Mouse (Mus musculus) midbrain, embryonic 14.5 days (tissue): ENCODE data around the gene Rab6b. TPM values are rescaled to one million over a fixed set of nuclear protein-coding genes. Genes with fewer than 3 reads are reported as not detected.
A peak's percentile ranks its signal among the peaks of the same experiment; 100 is the strongest.

ENCODE experiments used
- ATAC-seq: fragments of 200-750 bp; cut with Nextera tagmentation; 2 replicates; pipeline ENCODE4 v1.8.0; 2017; ENCODE audit warnings: moderate number of reproducible peaks, moderate library complexity; ENCODE audit not compliant: low FRiP score, low TSS enrichment
- DNase-seq: peaks from one replicate; pipeline ENCODE4 v3.0.0-alpha.2; 2015
- H3K27ac ChIP-seq: fragments of 300-500 bp; sonication (generic); replicated peaks from 2 replicates; pipeline ENCODE4 v1.5.1; 2014; ENCODE audit warnings: mild to moderate bottlenecking, low read depth, low read length, moderate library complexity
- H3K27me3 ChIP-seq: fragments of 300-500 bp; sonication (generic); 2 replicates; pipeline ENCODE4 v1.6.1; 2014; ENCODE audit warnings: low read length, control low read depth, mixed read lengths; ENCODE audit not compliant: control insufficient read depth, insufficient read depth
- H3K36me3 ChIP-seq: fragments of 300-500 bp; sonication (generic); 2 replicates; pipeline ENCODE4 v1.6.1; 2014; ENCODE audit warnings: low read length, control low read depth; ENCODE audit not compliant: control insufficient read depth, insufficient read depth
- H3K4me1 ChIP-seq: fragments of 300-500 bp; sonication (generic); 2 replicates; pipeline ENCODE4 v1.6.1; 2014; ENCODE audit warnings: mild to moderate bottlenecking, antibody characterized with exemption, low read length, control low read depth; ENCODE audit not compliant: control insufficient read depth, insufficient read depth
- H3K4me2 ChIP-seq: fragments of 300-500 bp; sonication (generic); 2 replicates; pipeline ENCODE4 v1.6.1; 2014; ENCODE audit warnings: mild to moderate bottlenecking, low read length, moderate library complexity
- H3K4me3 ChIP-seq: fragments of 300-500 bp; sonication (generic); replicated peaks from 2 replicates; pipeline ENCODE4 v1.5.1; 2014; ENCODE audit warnings: low read depth, low read length
- H3K9ac ChIP-seq: fragments of 300-500 bp; sonication (generic); replicated peaks from 2 replicates; pipeline ENCODE4 v1.6.1; 2014; ENCODE audit warnings: mild to moderate bottlenecking, low read length, moderate library complexity
- H3K9me3 ChIP-seq: fragments of 300-500 bp; sonication (generic); 2 replicates; pipeline ENCODE4 v1.6.1; 2016; ENCODE audit warnings: low read length, control low read depth, mixed read lengths; ENCODE audit not compliant: control insufficient read depth
- WGBS: fragments of 180-500 bp; shearing (Covaris S2); extraction: QIAGEN DNeasy Blood & Tissue Kit; methylation state at CpG from one replicate; pipeline ENCODE4 v1.1.7; 2014; 5-methylcytosine and 5-hydroxymethylcytosine counted together
- polyA plus RNA-seq: library from polyadenylated mRNA; unstranded; fragments of >200 nt; fragmentation: Nextera tagmentation; extraction: Ambion mirVana; gene quantifications from 2 replicates; pipeline ENCODE4 v1.2.1, GENCODE M21; 2014

Gene Rab6b
- polyA plus RNA-seq, 1 experiment from 2014 or later, result 64.2 TPM

GRCm38 (mm10) chr9:103076836-103077531, 34.6 kb upstream of the Rab6b start:
- H3K27me3 ChIP-seq, result no peaks in the 10 kb centered on the region
- 73% methylated on average over 21 of the region's 21 CpGs for WGBS
- no peak overlapping the region for H3K27ac ChIP-seq
- no peaks in the 10 kb centered on the region for H3K9me3 ChIP-seq
- no peak overlapping the region for H3K9ac ChIP-seq
- H3K4me1 ChIP-seq, result no peaks in the 10 kb centered on the region
- ATAC-seq, result no peak
- no peaks in the 10 kb centered on the region for H3K36me3 ChIP-seq
- no peak overlapping the region for H3K4me3 ChIP-seq
- H3K4me2 ChIP-seq, result no peak overlapping the region
- DNase-seq, result peak; percentile 26

DNA sequence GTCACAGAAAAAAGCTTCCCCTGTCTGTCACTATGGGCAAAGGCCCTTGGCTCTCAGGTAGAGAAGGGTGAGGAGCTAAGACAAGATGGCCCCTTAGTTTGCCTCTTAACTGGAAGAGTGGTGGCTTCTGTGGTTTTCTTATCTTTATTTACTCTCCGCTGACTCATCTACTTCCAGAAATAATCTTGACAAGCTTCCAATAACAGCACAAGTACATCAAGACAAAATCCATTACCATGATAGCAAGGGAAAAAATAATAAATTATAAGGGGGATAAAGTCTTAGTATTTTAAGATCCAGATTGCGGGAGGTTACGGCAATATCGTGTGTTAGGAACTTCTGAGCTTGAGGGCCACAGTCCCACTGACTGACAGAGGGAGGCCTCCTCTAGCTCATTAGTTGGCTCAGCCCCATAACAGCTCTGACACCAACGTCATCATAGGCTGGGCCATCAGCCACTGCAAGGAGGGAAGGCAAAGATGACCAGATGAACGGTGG, 33.3 kb upstream of the Rab6b start:
- ATAC-seq (no peak), DNase-seq (no peak)
- H3K27me3 ChIP-seq, result no peaks in the 10 kb centered on the region
- H3K36me3 ChIP-seq, result no peaks in the 10 kb centered on the region
- H3K9me3 ChIP-seq, result no peaks in the 10 kb centered on the region
- H3K4me1 ChIP-seq, result no peaks in the 10 kb centered on the region
- H3K9ac ChIP-seq, result no peak overlapping the region
- no peak overlapping the region for H3K4me2 ChIP-seq
- WGBS, result 92% methylated on average over 6 of the region's 6 CpGs
- H3K4me3 ChIP-seq, result no peak overlapping the region
- no peak overlapping the region for H3K27ac ChIP-seq

- H3K36me3 ChIP-seq, result no peaks in the 10 kb centered on the region
- ATAC-seq, result no peak
- 97% methylated on average over 3 of the region's 3 CpGs for WGBS
Observed at GRCm38 (mm10) chr9:103080211-103080610, 31.4 kb upstream of the Rab6b start.

DNA sequence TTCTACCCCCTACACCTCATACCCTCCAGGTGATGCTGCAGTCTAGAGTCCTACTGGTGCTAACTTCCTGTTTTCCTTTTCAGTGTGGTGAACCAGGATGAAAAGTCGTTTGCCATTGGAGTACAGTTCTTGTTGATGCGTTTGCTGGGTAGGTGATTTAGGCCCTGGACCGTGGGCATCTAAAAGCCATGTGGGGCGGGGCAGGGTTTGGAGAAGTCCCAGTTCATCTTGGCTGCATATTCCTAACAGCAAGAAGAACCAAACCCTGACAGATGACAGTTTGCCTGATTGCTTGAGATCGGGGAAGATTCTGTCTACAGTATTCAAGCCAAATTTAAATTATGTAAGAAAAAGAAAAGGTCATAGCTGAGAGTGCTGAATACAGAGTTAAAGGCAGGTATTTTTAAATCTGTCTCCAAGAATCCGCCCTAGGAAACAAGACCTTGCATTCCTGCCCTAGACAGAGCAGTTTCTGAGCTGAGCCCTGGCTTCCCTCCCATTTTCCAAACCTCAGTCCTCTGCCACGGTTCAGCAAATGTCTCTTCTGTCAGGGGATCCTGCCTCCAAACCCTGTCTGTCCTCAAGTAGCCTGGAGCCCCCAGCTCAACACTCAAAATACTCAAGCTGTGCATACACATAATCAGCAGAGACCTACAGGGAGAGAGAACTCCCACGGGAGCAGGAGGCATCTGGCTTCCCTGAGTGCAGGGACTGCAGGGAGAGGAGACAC, 29.2 kb upstream of the Rab6b start:
- Histone ChIP-seq H3K4me2 (no peak overlapping the region), H3K27me3 (no peaks in the 10 kb centered on the region), H3K9ac (no peak overlapping the region), H3K4me1 (no peaks in the 10 kb centered on the region), H3K36me3 (no peaks in the 10 kb centered on the region), H3K9me3 (no peaks in the 10 kb centered on the region), H3K4me3 (no peak overlapping the region), H3K27ac (no peak overlapping the region)
- ATAC-seq (no peak), DNase-seq (no peak)
- 77% methylated on average over 8 of the region's 8 CpGs for WGBS

More at GRCm38 (mm10) chr9:103080211-103080610, 31.4 kb upstream of the Rab6b start:
- Histone ChIP-seq H3K27ac (no peak overlapping the region), H3K4me2 (no peak overlapping the region), H3K4me3 (no peak overlapping the region), H3K4me1 (no peaks in the 10 kb centered on the region), H3K9me3 (no peaks in the 10 kb centered on the region), H3K27me3 (no peaks in the 10 kb centered on the region), H3K9ac (no peak overlapping the region)
- no peak for DNase-seq

- H3K9me3 ChIP-seq, result no peaks in the 10 kb centered on the region
- no peak overlapping the region for H3K27ac ChIP-seq
- no peaks in the 10 kb centered on the region for H3K4me1 ChIP-seq
- H3K36me3 ChIP-seq, result no peaks in the 10 kb centered on the region
- no peak for DNase-seq
- no peak for ATAC-seq
- 62% methylated on average over 3 of the region's 3 CpGs for WGBS
- no peaks in the 10 kb centered on the region for H3K27me3 ChIP-seq
- no peak overlapping the region for H3K4me3 ChIP-seq
- H3K4me2 ChIP-seq, result no peak overlapping the region
- no peak overlapping the region for H3K9ac ChIP-seq
Observed at GRCm38 (mm10) chr9:103083405-103083804, 28.2 kb upstream of the Rab6b start.

GRCm38 (mm10) chr9:103086736-103087135, 24.9 kb upstream of the Rab6b start:
- Histone ChIP-seq H3K27ac (no peak overlapping the region), H3K4me1 (no peaks in the 10 kb centered on the region), H3K9me3 (no peaks in the 10 kb centered on the region), H3K4me3 (no peak overlapping the region), H3K9ac (no peak overlapping the region), H3K36me3 (no peaks in the 10 kb centered on the region), H3K27me3 (no peaks in the 10 kb centered on the region), H3K4me2 (no peak overlapping the region)
- DNase-seq, result no peak
- no peak for ATAC-seq
- 84% methylated on average over 6 of the region's 6 CpGs for WGBS

GRCm38 (mm10) chr9:103087301-103087700, 24.3 kb upstream of the Rab6b start:
- no peak overlapping the region for H3K4me3 ChIP-seq
- H3K27ac ChIP-seq, result no peak overlapping the region
- no peaks in the 10 kb centered on the region for H3K36me3 ChIP-seq
- H3K9me3 ChIP-seq, result no peaks in the 10 kb centered on the region
- H3K9ac ChIP-seq, result no peak overlapping the region
- no peak overlapping the region for H3K4me2 ChIP-seq
- DNase-seq (no peak), ATAC-seq (no peak)
- 73% methylated on average over 8 of the region's 8 CpGs for WGBS
- H3K27me3 ChIP-seq, result no peaks in the 10 kb centered on the region
- no peaks in the 10 kb centered on the region for H3K4me1 ChIP-seq

- no peak for ATAC-seq
- H3K27ac ChIP-seq, result no peak overlapping the region
- no peak for DNase-seq
- H3K4me1 ChIP-seq, result no peaks in the 10 kb centered on the region
- H3K4me2 ChIP-seq, result no peak overlapping the region
- H3K36me3 ChIP-seq, result no peaks in the 10 kb centered on the region
- H3K4me3 ChIP-seq, result no peak overlapping the region
- no peaks in the 10 kb centered on the region for H3K27me3 ChIP-seq
- no peak overlapping the region for H3K9ac ChIP-seq
- 24% methylated on average over 2 of the region's 2 CpGs for WGBS
- H3K9me3 ChIP-seq, result no peaks in the 10 kb centered on the region
Observed at GRCm38 (mm10) chr9:103088661-103089060, 22.9 kb upstream of the Rab6b start.
